Mouse (Mus musculus) olfactory bulb, adult 2 months (tissue): ENCODE measurements around the gene Dip2c.

Experiments
- CTCF ChIP-seq: fragments of 200-500 bp; IDR thresholded peaks from 2 replicates; pipeline ENCODE4 v1.5.1; 2012; ENCODE audit warnings: low read depth, mild to moderate bottlenecking, low read length, moderate library complexity; ENCODE audit not compliant: insufficient read depth
- POLR2A ChIP-seq: fragments of 200-500 bp; IDR thresholded peaks from 2 replicates; pipeline ENCODE4 v1.6.1; 2012; ENCODE audit warnings: mild to moderate bottlenecking, low read depth, low read length, moderate library complexity; ENCODE audit not compliant: insufficient read depth

DNA sequence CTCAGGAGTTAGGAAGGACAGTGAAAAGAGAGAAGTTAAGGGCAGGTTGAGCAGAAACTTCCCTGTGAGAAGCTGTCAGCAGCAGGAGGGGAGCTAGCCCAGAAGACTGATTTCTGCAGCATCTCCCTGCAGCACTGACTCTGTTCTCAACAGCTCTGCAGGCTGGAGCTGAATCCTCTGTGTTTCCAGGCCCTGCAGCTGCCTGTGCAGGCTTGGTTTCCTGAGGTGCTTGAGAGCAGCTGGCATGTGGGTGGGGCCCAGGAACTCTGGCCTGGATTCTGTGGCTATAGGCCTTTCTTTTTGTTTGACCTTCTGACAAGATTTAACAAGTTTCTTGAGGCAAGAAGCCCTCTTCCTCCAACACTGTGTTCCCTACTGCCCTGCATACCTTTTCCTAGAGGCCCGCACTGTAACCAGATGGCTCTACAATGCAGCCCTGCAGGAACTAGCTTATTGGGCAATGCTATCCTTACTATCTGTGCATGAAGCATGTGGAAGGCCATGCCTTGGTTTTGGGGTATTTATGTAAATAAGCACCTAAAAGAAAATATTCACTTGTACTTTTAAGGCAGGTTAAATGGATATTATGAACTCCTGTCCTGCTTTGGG, 53.1 kb downstream of the Dip2c start:
- TF ChIP-seq CTCF, result no peak
- TF ChIP-seq POLR2A, result no peak
